ENCODE assay signal across 12 mouse cellular contexts in genomic region chr5:128841541-128841940, GRCm38 (mm10).
A peak's percentile ranks its signal among the peaks of the same experiment; 100 is the strongest.
DNase-seq lines count a peak whose midpoint lies in the region.
"Had no signal": no experiment of that assay in that cellular context is flagged by ENCODE, and none has a peak within 500 bp of the region (broad histone marks: within the 10 kb centered on the region; RNA-seq: fewer than 3 reads in every experiment).

No protein-coding gene starts in this region.

- peak; percentile 42 to 48 for DNase-seq in frontal cortex, postnatal 10 days (ENCODE audit: low spot score in 2 of 2)
- DNase-seq in layer of hippocampus, adult 18-20 months (ENCODE audit: low spot score in 2 of 2): peak; percentile 90 to 93
- DNase-seq in layer of hippocampus, postnatal 36 days: peak; percentile 81 to 85
- DNase-seq in right cerebral cortex, postnatal 14 days: peak; percentile 61
- DNase-seq in cerebellum, adult 9-10 months: no peak
- no peak for DNase-seq in spleen, adult 18-20 months
- no peak for DNase-seq in heart, adult 18-20 months
- DNase-seq: cerebellum, postnatal 25 days; kidney, adult 2 months; kidney, postnatal 14 days; midbrain, embryonic 14.5 days; thymus, adult 2 months had no signal

Comparison
In these comparisons a context has a peak if more than half of its experiments do, and no peak if none do; other contexts are left out.
1. DNase-seq: peak in frontal cortex, postnatal 10 days (2 of 2), layer of hippocampus, adult 18-20 months (2 of 2), layer of hippocampus, postnatal 36 days (2 of 2) and right cerebral cortex, postnatal 14 days (single experiment); none in cerebellum, adult 9-10 months (single experiment), spleen, adult 18-20 months (0 of 2) and heart, adult 18-20 months (0 of 2).